8 mouse cellular contexts compared by ENCODE assay signal in genomic region chr4:46664123-46665009, GRCm38 (mm10). TPM values are rescaled to one million over a fixed set of nuclear protein-coding genes. Genes with fewer than 3 reads are reported as not detected.
DNase-seq lines count a peak whose midpoint lies in the region; ATAC-seq and TF ChIP-seq lines count a peak whose summit lies in the region.

No protein-coding gene starts in this region.

- peak; percentile 82 for ATAC-seq in forebrain, embryonic 15.5 days (replicated peaks)
- ATAC-seq in limb, embryonic 13.5 days (ENCODE audit: low FRiP score, low read depth), result peak; percentile 93
- ATAC-seq in stomach, embryonic 15.5 days (ENCODE audit: insufficient read depth, low FRiP score, low read depth), result peak; percentile 86

- H3K27me3 ChIP-seq in forebrain, embryonic 15.5 days, result peaks cover 3% of the 10 kb centered on the region; the same call in 1 of the 2 replicates
- H3K27me3 ChIP-seq in limb, embryonic 13.5 days, result no peaks in the 10 kb centered on the region
- H3K27me3 ChIP-seq in midbrain, embryonic 10.5 days (ENCODE audit: low read depth, poor library complexity, severe bottlenecking), result peaks cover 17% of the 10 kb centered on the region; the same call in 1 of the 2 replicates
- no peaks in the 10 kb centered on the region for H3K27me3 ChIP-seq in stomach, embryonic 15.5 days (replicated peaks)
- no peaks in the 10 kb centered on the region for H3K27me3 ChIP-seq in thymus, adult 2 months (ENCODE audit: control insufficient read depth, insufficient read depth, low read length)

- intact Hi-C loops in heart, postnatal 36 days (cut with DNase I), result no loop called here

- H3K4me2 ChIP-seq in forebrain, embryonic 15.5 days (replicated peaks), result peak overlapping the region; percentile 58
- H3K4me2 ChIP-seq in limb, embryonic 13.5 days (replicated peaks), result peak overlapping the region; percentile 78
- peak overlapping the region; percentile 87 for H3K4me2 ChIP-seq in stomach, embryonic 15.5 days

- no peaks in the 10 kb centered on the region for H3K9me3 ChIP-seq in ES-E14 (ENCODE audit: control insufficient read depth, insufficient read depth, low read depth, low read length)
- no peaks in the 10 kb centered on the region for H3K9me3 ChIP-seq in forebrain, embryonic 15.5 days
- H3K9me3 ChIP-seq in limb, embryonic 13.5 days, result no peaks in the 10 kb centered on the region
- H3K9me3 ChIP-seq in midbrain, embryonic 10.5 days (replicated peaks), result no peaks in the 10 kb centered on the region
- no peaks in the 10 kb centered on the region for H3K9me3 ChIP-seq in stomach, embryonic 15.5 days

- no peak for TF ChIP-seq POLR2A in thymus, adult 2 months (IDR thresholded peaks at IDR 0.05; ENCODE audit: control insufficient read depth, extremely low read depth, insufficient read depth, low read length, poor library complexity)

- DNase-seq in ES-E14 (ENCODE audit: low read depth, low spot score), result no peak
- peak; percentile 89 for DNase-seq in adrenal gland, adult 2 months
- DNase-seq in heart, postnatal 36 days, result peak; percentile 41 to 44
- DNase-seq in midbrain, embryonic 10.5 days (ENCODE audit: low spot score), result peak; percentile 81
- DNase-seq in thymus, adult 2 months, result no peak

- H3K4me1 ChIP-seq in ES-E14 (ENCODE audit: control insufficient read depth in 2 of 2, insufficient read depth in 2 of 2, low read length in 2 of 2, poor library complexity in 1 of 2), result peaks cover 4 to 12% of the 10 kb centered on the region in 2 experiments; a peak in 2 of 4 replicates
- peaks cover 7% of the 10 kb centered on the region for H3K4me1 ChIP-seq in forebrain, embryonic 15.5 days
- H3K4me1 ChIP-seq in limb, embryonic 13.5 days, result peaks cover 13% of the 10 kb centered on the region
- H3K4me1 ChIP-seq in midbrain, embryonic 10.5 days, result peaks cover 43% of the 10 kb centered on the region
- peaks cover 13% of the 10 kb centered on the region; the same call in 1 of the 2 replicates for H3K4me1 ChIP-seq in stomach, embryonic 15.5 days
- H3K4me1 ChIP-seq in thymus, adult 2 months (replicated peaks; ENCODE audit: control insufficient read depth, insufficient read depth, low read length), result peaks cover 15% of the 10 kb centered on the region

- in situ Hi-C loops in ES-E14 (cut with MboI; ENCODE audit: low sequenced_read_pairs in 2 of 2, unreplicated experiment in 2 of 2), result no loop called here

- H3K27ac ChIP-seq in ES-E14 (ENCODE audit: insufficient read depth, low read depth, low read length, poor library complexity, severe bottlenecking), result peak overlapping the region; percentile 33
- H3K27ac ChIP-seq in forebrain, embryonic 15.5 days (replicated peaks), result no peak overlapping the region
- H3K27ac ChIP-seq in limb, embryonic 13.5 days, result peak overlapping the region; percentile 83; the same call in 1 of the 2 replicates
- H3K27ac ChIP-seq in midbrain, embryonic 10.5 days (replicated peaks), result peak overlapping the region; percentile 93
- peak overlapping the region; percentile 80 for H3K27ac ChIP-seq in stomach, embryonic 15.5 days
- H3K27ac ChIP-seq in thymus, adult 2 months (ENCODE audit: control insufficient read depth, insufficient read depth, low read length), result no peak overlapping the region

- H3K4me3 ChIP-seq in ES-E14 (ENCODE audit: insufficient read depth in 1 of 2, low read depth in 1 of 2, low read length in 2 of 2, poor library complexity in 1 of 2, severe bottlenecking in 1 of 2), result peak overlapping the region; percentile 47 to 59
- peak overlapping the region; percentile 37 for H3K4me3 ChIP-seq in forebrain, embryonic 15.5 days
- H3K4me3 ChIP-seq in limb, embryonic 13.5 days, result peak overlapping the region; percentile 49
- H3K4me3 ChIP-seq in midbrain, embryonic 10.5 days, result peak overlapping the region; percentile 61
- H3K4me3 ChIP-seq in stomach, embryonic 15.5 days (replicated peaks), result peak overlapping the region; percentile 45
- H3K4me3 ChIP-seq in thymus, adult 2 months (ENCODE audit: control insufficient read depth, insufficient read depth, low read length), result no peak overlapping the region

- TF ChIP-seq CTCF in thymus, adult 2 months (IDR thresholded peaks at IDR 0.05; ENCODE audit: borderline replicate concordance, control insufficient read depth, extremely low read depth, insufficient read depth, low read length, poor library complexity), result no peak

- no peaks in the 10 kb centered on the region for H3K36me3 ChIP-seq in ES-E14 (ENCODE audit: control insufficient read depth, insufficient read depth, low read length, poor library complexity, severe bottlenecking)
- H3K36me3 ChIP-seq in forebrain, embryonic 15.5 days, result no peaks in the 10 kb centered on the region
- no peaks in the 10 kb centered on the region for H3K36me3 ChIP-seq in limb, embryonic 13.5 days
- H3K36me3 ChIP-seq in midbrain, embryonic 10.5 days, result no peaks in the 10 kb centered on the region
- no peaks in the 10 kb centered on the region for H3K36me3 ChIP-seq in stomach, embryonic 15.5 days
- H3K36me3 ChIP-seq in thymus, adult 2 months (ENCODE audit: control insufficient read depth, insufficient read depth, low read length), result no peaks in the 10 kb centered on the region

- 5% methylated on average over 34 of the region's 34 CpGs for WGBS in forebrain, embryonic 15.5 days
- 4% methylated on average over 34 of the region's 34 CpGs for WGBS in limb, embryonic 13.5 days
- WGBS in midbrain, embryonic 10.5 days, result 3% methylated on average over 34 of the region's 34 CpGs
- 5% methylated on average over 34 of the region's 34 CpGs for WGBS in stomach, embryonic 15.5 days
- whole genome bisulfite sequencing in thymus, adult 2 months, result 64% methylated on average over 34 of the region's 34 CpGs

- peak overlapping the region; percentile 25; the same call in 1 of the 2 replicates for H3K9ac ChIP-seq in ES-E14 (ENCODE audit: insufficient read depth, low read depth, low read length, poor library complexity, severe bottlenecking)
- H3K9ac ChIP-seq in forebrain, embryonic 15.5 days (replicated peaks), result peak overlapping the region; percentile 52
- peak overlapping the region; percentile 78 for H3K9ac ChIP-seq in limb, embryonic 13.5 days
- peak overlapping the region; percentile 44 for H3K9ac ChIP-seq in stomach, embryonic 15.5 days

TF ChIP-seq in ES-E14, 5 proteins besides CTCF, POLR2A, EP300 and RAD21:
- TF ChIP-seq HCFC1 (IDR thresholded peaks at IDR 0.05; ENCODE audit: borderline replicate concordance, insufficient read depth, low read length) (no peak), MAFK (IDR thresholded peaks at IDR 0.05; ENCODE audit: insufficient read depth, low read depth, low read length) (no peak), CHD2 (IDR thresholded peaks at IDR 0.05; ENCODE audit: low read depth, low read length) (no peak), ZNF384 (IDR thresholded peaks at IDR 0.05; ENCODE audit: low read depth, low read length) (no peak), ZC3H11A (IDR thresholded peaks at IDR 0.05; ENCODE audit: borderline replicate concordance, low read depth, low read length) (no peak)
TF ChIP-seq in ES-E14: peak in this region for 0.

RNA-seq across cellular contexts. Expression of gene Tbc1d2, which starts 14.4 kb away (rescaled TPM):
- total RNA-seq in ES-E14 (2012; rRNA removed), result 6.6 and 7.0 TPM in 2 replicates
- 1 to 10 TPM; 1.4 to 5.1 TPM for total RNA-seq in adrenal gland, adult 2 months (2021)
- 3.4 and 7.0 TPM in 2 replicates for polyA plus RNA-seq in adrenal gland, adult 2 months (2012; rRNA removed)
- 0.98 and 1.1 TPM in 2 replicates for polyA plus RNA-seq in forebrain, embryonic 15.5 days (2015; fragmentation: Nextera tagmentation; extraction: Ambion mirVana)
- 1 to 10 TPM; 1.6 to 1.9 TPM for total RNA-seq in heart, postnatal 36 days (2021)
- polyA plus RNA-seq in limb, embryonic 13.5 days (2015; fragmentation: Nextera tagmentation; extraction: Ambion mirVana), result 1.8 and 2.1 TPM in 2 replicates
- 0.65 and 0.76 TPM in 2 replicates for polyA plus RNA-seq in midbrain, embryonic 10.5 days (2016; fragmentation: Nextera tagmentation; extraction: Ambion mirVana)
- polyA plus RNA-seq in stomach, embryonic 15.5 days (2015; fragmentation: Nextera tagmentation; extraction: Ambion mirVana), result 2.9 and 3.4 TPM in 2 replicates
- polyA plus RNA-seq in thymus, adult 2 months (2012; rRNA removed), result 1.7 and 2.0 TPM in 2 replicates

Comparison
In these comparisons a context has a peak if more than half of its experiments do, and no peak if none do; other contexts are left out.
1. DNase-seq: peak in adrenal gland, adult 2 months (single experiment), heart, postnatal 36 days (2 of 2) and midbrain, embryonic 10.5 days (single experiment); none in ES-E14 (single experiment) and thymus, adult 2 months (single experiment).
2. H3K27ac ChIP-seq: peak in ES-E14 (single experiment), limb, embryonic 13.5 days (single experiment), midbrain, embryonic 10.5 days (single experiment) and stomach, embryonic 15.5 days (single experiment); none in forebrain, embryonic 15.5 days (single experiment) and thymus, adult 2 months (single experiment).
3. H3K9ac ChIP-seq: peak in every context shown above with its lines; median percentile 78 in limb, embryonic 13.5 days; 52 in forebrain, embryonic 15.5 days; 44 in stomach, embryonic 15.5 days; 25 in ES-E14.
4. Peak in every context shown above with its lines, with median percentiles within 50 percentile points of each other: ATAC-seq and H3K4me2 ChIP-seq.